7 mouse cellular contexts compared by ENCODE assay signal in genomic region chr7:44895593-44896434, GRCm38 (mm10). TPM values are rescaled to one million over a fixed set of nuclear protein-coding genes. Genes with fewer than 3 reads are reported as not detected.
A peak's percentile ranks its signal among the peaks of the same experiment; 100 is the strongest.
DNase-seq lines count a peak whose midpoint lies in the region; ATAC-seq lines count a peak whose summit lies in the region.

Fuz (plus strand) TSS chr7:44896079.

- no peaks in the 10 kb centered on the region for H3K9me3 ChIP-seq in embryonic facial prominence, embryonic 12.5 days
- no peaks in the 10 kb centered on the region for H3K9me3 ChIP-seq in limb, embryonic 11.5 days (ENCODE audit: control insufficient read depth, low read length)
- H3K9me3 ChIP-seq in midbrain, embryonic 14.5 days (ENCODE audit: control insufficient read depth, low read length), result no peaks in the 10 kb centered on the region

- peak within 1 kb of the TSS; percentile 70 for H3K9ac ChIP-seq in embryonic facial prominence, embryonic 12.5 days
- peak within 1 kb of the TSS; percentile 74 for H3K9ac ChIP-seq in limb, embryonic 11.5 days (ENCODE audit: low read length)
- peak within 1 kb of the TSS; percentile 70 for H3K9ac ChIP-seq in midbrain, embryonic 14.5 days (replicated peaks; ENCODE audit: low read length)

- H3K36me3 ChIP-seq in embryonic facial prominence, embryonic 12.5 days, result peaks cover 26% of the 10 kb centered on the region
- peaks cover 2% of the 10 kb centered on the region; the same call in 1 of the 2 replicates for H3K36me3 ChIP-seq in limb, embryonic 11.5 days (ENCODE audit: control insufficient read depth, insufficient read depth, low read length)
- H3K36me3 ChIP-seq in midbrain, embryonic 14.5 days (ENCODE audit: control insufficient read depth, insufficient read depth, low read length), result peaks cover 20% of the 10 kb centered on the region

- H3K4me3 ChIP-seq in embryonic facial prominence, embryonic 12.5 days, result peak within 1 kb of the TSS; percentile 60
- peak within 1 kb of the TSS; percentile 62 for H3K4me3 ChIP-seq in limb, embryonic 11.5 days (ENCODE audit: low read depth, low read length)
- H3K4me3 ChIP-seq in midbrain, embryonic 14.5 days (replicated peaks; ENCODE audit: low read depth, low read length), result peak within 1 kb of the TSS; percentile 63

- peaks cover 42% of the 10 kb centered on the region for H3K4me1 ChIP-seq in embryonic facial prominence, embryonic 12.5 days
- peaks cover 15% of the 10 kb centered on the region for H3K4me1 ChIP-seq in limb, embryonic 11.5 days (ENCODE audit: control insufficient read depth, insufficient read depth, low read length)
- peaks cover 43% of the 10 kb centered on the region for H3K4me1 ChIP-seq in midbrain, embryonic 14.5 days (ENCODE audit: control insufficient read depth, insufficient read depth, low read length)

- H3K4me2 ChIP-seq in embryonic facial prominence, embryonic 12.5 days (replicated peaks), result peak within 1 kb of the TSS; percentile 79
- H3K4me2 ChIP-seq in limb, embryonic 11.5 days (ENCODE audit: low read depth, severe bottlenecking), result peak within 1 kb of the TSS; percentile 73
- peak within 1 kb of the TSS; percentile 84 for H3K4me2 ChIP-seq in midbrain, embryonic 14.5 days (ENCODE audit: low read length)

- peak within 1 kb of the TSS; percentile 92 for H3K27ac ChIP-seq in embryonic facial prominence, embryonic 12.5 days
- peak within 1 kb of the TSS; percentile 53; the same call in 1 of the 2 replicates for H3K27ac ChIP-seq in limb, embryonic 11.5 days (replicated peaks; ENCODE audit: low read depth, low read length)
- peak within 1 kb of the TSS; percentile 85 for H3K27ac ChIP-seq in midbrain, embryonic 14.5 days (replicated peaks; ENCODE audit: low read depth, low read length)

- ATAC-seq in embryonic facial prominence, embryonic 12.5 days (ENCODE audit: insufficient number of reproducible peaks, insufficient read depth, low FRiP score, low TSS enrichment), result peak; percentile 36; the same call in 1 of the 2 replicates
- ATAC-seq in limb, embryonic 11.5 days (ENCODE audit: insufficient number of reproducible peaks, low FRiP score, low TSS enrichment, low read depth), result peak; percentile 65
- ATAC-seq in midbrain, embryonic 14.5 days (ENCODE audit: low FRiP score, low TSS enrichment), result peak; percentile 81

- DNase-seq in adrenal gland, postnatal 25 days, result peak; percentile 84
- DNase-seq in heart, adult 11 months, result peak; percentile 99
- peak; percentile 92 for DNase-seq in kidney, adult 18-20 months
- peak; percentile 92 for DNase-seq in limb, embryonic 11.5 days (ENCODE audit: low spot score)
- DNase-seq in midbrain, embryonic 14.5 days, result peak; percentile 97
- peak; percentile 70 to 77 for DNase-seq in spleen, adult 18-20 months

- WGBS in embryonic facial prominence, embryonic 12.5 days, result under 1% methylated on average over 34 of the region's 34 CpGs
- WGBS in limb, embryonic 11.5 days, result 2% methylated on average over 34 of the region's 34 CpGs
- under 1% methylated on average over 34 of the region's 34 CpGs for WGBS in midbrain, embryonic 14.5 days

- no peaks in the 10 kb centered on the region for H3K27me3 ChIP-seq in embryonic facial prominence, embryonic 12.5 days
- no peaks in the 10 kb centered on the region for H3K27me3 ChIP-seq in limb, embryonic 11.5 days (ENCODE audit: control insufficient read depth, insufficient read depth, low read length)
- H3K27me3 ChIP-seq in midbrain, embryonic 14.5 days (ENCODE audit: control insufficient read depth, insufficient read depth, low read length), result no peaks in the 10 kb centered on the region

RNA-seq across cellular contexts. Expression of gene Fuz, which starts in this region (rescaled TPM):
- 37.4 and 37.8 TPM in 2 replicates for total RNA-seq in adrenal gland, postnatal 25 days (2021)
- 22.4 and 23.3 TPM in 2 replicates for polyA plus RNA-seq in embryonic facial prominence, embryonic 12.5 days (2016; fragmentation: Nextera tagmentation; extraction: Ambion mirVana)
- 14.8 and 16.0 TPM in 2 replicates for polyA plus RNA-seq in limb, embryonic 11.5 days (2014; fragmentation: Nextera tagmentation; extraction: Ambion mirVana)
- polyA plus RNA-seq in midbrain, embryonic 14.5 days (2014; fragmentation: Nextera tagmentation; extraction: Ambion mirVana), result 16.7 and 17.2 TPM in 2 replicates

Comparison
In these comparisons a context has a peak if more than half of its experiments do, and no peak if none do; other contexts are left out.
1. Peak in every context shown above with its lines: DNase-seq, ATAC-seq, H3K4me3 ChIP-seq and H3K27ac ChIP-seq.